Mouse (Mus musculus): ENCODE measurements around the gene Lyg2.

- TF ChIP-seq CTCF (IDR thresholded peaks at IDR 0.05; ENCODE audit: extremely low read depth, insufficient read depth, low read length) (no peak), POLR2A (IDR thresholded peaks at IDR 0.05; ENCODE audit: extremely low read depth, insufficient read depth, low read length) (no peak)
These were observed 48.5 kb downstream of the Lyg2 start for GRCm38 (mm10) chr1:37867684-37868322.

All from cortical plate, adult 2 months (tissue).